Mouse (Mus musculus): ENCODE data around the gene Cyp4a10. TPM values are rescaled to one million over a fixed set of nuclear protein-coding genes. Genes with fewer than 3 reads are reported as not detected.

The Cyp4a10 gene
- not detected for polyA plus RNA-seq (2017; shearing (Covaris generic))

GRCm38 (mm10) chr4:115518000-115518399, at the start of gene Cyp4a10:
TSS of gene Cyp4a10 (plus strand) at chr4:115518264.

GRCm38 (mm10) chr4:115496001-115496400, 22.1 kb upstream of the Cyp4a10 start, which contains the start of gene Cyp4a14:
TSS of gene Cyp4a14 (minus strand) at chr4:115496142.

DNA sequence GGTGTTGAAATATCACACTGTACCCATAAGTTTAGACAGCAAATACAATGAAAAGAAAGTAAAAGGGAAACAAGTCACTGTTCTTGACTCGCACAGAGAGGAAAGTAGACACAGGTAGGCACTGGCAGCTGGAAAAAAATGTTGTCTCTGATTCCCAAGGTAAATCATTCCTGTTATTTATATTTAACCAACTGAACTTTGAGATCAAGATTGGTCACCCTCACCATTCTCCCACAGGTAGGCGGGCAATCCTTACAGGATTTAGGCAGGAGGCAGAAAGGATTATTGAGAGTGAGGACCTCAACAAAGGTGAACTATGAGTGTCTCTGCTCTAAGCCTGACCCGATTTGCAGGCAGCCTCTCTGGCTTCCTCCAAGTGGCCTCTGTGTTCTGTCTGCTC, 45.3 kb downstream of the Cyp4a10 start, which contains the start of gene Cyp4a31:
TSS of gene Cyp4a31 (plus strand) at position 249 of the 400 bp plus-strand sequence.

Other genes starting within 250 kb of the Cyp4a10 start
- gene Cyp4a12a, start 219.2 kb upstream of the Cyp4a10 start, polyA plus RNA-seq (2017; shearing (Covaris generic)): not detected
- gene Cyp4a12b, start 106.6 kb upstream of the Cyp4a10 start, polyA plus RNA-seq (2017; shearing (Covaris generic)): not detected
- gene Cyp4a30b, start 65.7 kb upstream of the Cyp4a10 start, polyA plus RNA-seq (2017; shearing (Covaris generic)): not detected
- gene Cyp4a14, start 22.1 kb upstream of the Cyp4a10 start, polyA plus RNA-seq (2017; shearing (Covaris generic)): not detected
- not detected for gene Cyp4a31, start 45.4 kb downstream of the Cyp4a10 start, polyA plus RNA-seq (2017; shearing (Covaris generic))
- gene Cyp4a32, start 82.7 kb downstream of the Cyp4a10 start, polyA plus RNA-seq (2017; shearing (Covaris generic)): not detected
- gene Cyp4b1, start 129.5 kb downstream of the Cyp4a10 start, polyA plus RNA-seq (2017; shearing (Covaris generic)): not detected
- gene Efcab14, start 219.5 kb downstream of the Cyp4a10 start, polyA plus RNA-seq (2017; shearing (Covaris generic)): 51.0 TPM